Mouse (Mus musculus): ENCODE data around the gene Vmn1r181. TPM values are rescaled to one million over a fixed set of nuclear protein-coding genes. Genes with fewer than 3 reads are reported as not detected.
"Not testable (repeated sequence)": the region's sequence is repeated elsewhere in the genome, so short reads cannot be mapped to it uniquely, and the experiment has no call there.

Gene Vmn1r181
- not detected for total RNA-seq (2021)
- long read RNA-seq, experiment 1, result 0 reads
- long read RNA-seq, experiment 2, result 0 reads

- not testable (repeated sequence) for DNase-seq (ENCODE audit: low spot score in 2 of 2)
Measured at GRCm38 (mm10) chr7:23974315-23974714, at the start of gene Vmn1r181. TSS of gene Vmn1r181 (plus strand) at chr7:23974615.

GRCm38 (mm10) chr7:23926678-23927077 lies 47.7 kb upstream of the Vmn1r181 start, which contains the start of gene Vmn1r179:
TSS of gene Vmn1r179 (plus strand) at chr7:23926978.
- no peak for DNase-seq (ENCODE audit: low spot score in 2 of 2)

- DNase-seq (ENCODE audit: low spot score in 2 of 2), result no peak
Measured at GRCm38 (mm10) chr7:23950332-23950731, 24.1 kb upstream of the Vmn1r181 start, which contains the start of gene Vmn1r180. TSS of gene Vmn1r180 (plus strand) at chr7:23950632.

- DNase-seq (ENCODE audit: low spot score in 2 of 2), result peak; percentile 1 to 10
Measured at GRCm38 (mm10) chr7:23968044-23968443, 6.4 kb upstream of the Vmn1r181 start.

- no peak for DNase-seq (ENCODE audit: low spot score in 2 of 2)
Measured at GRCm38 (mm10) chr7:24001391-24001790, 27.0 kb downstream of the Vmn1r181 start, which contains the start of gene V1rd19. TSS of gene V1rd19 (plus strand) at chr7:24001691.

Other genes starting within 250 kb of the Vmn1r181 start
- not detected for gene Vmn1r174, start 222.3 kb upstream of the Vmn1r181 start, total RNA-seq (2021)
- gene Vmn1r175, start 164.0 kb upstream of the Vmn1r181 start, total RNA-seq (2021), result not detected
- not detected for gene Vmn1r176, start 137.2 kb upstream of the Vmn1r181 start, total RNA-seq (2021)
- not detected for gene Vmn1r177, start 108.2 kb upstream of the Vmn1r181 start, total RNA-seq (2021)
- not detected for gene Vmn1r178, start 82.6 kb upstream of the Vmn1r181 start, total RNA-seq (2021)
- gene Vmn1r179, start 47.6 kb upstream of the Vmn1r181 start, total RNA-seq (2021), result not detected
- not detected for gene Vmn1r180, start 24.0 kb upstream of the Vmn1r181 start, total RNA-seq (2021)
- gene V1rd19, start 27.1 kb downstream of the Vmn1r181 start, total RNA-seq (2021), result not detected
- not detected for gene Vmn1r183, start 78.6 kb downstream of the Vmn1r181 start, total RNA-seq (2021)
- gene Zfp180, start 107.3 kb downstream of the Vmn1r181 start, total RNA-seq (2021), result 10 to 100 TPM; 28.8 to 30.7 TPM
- 1 to 10 TPM; 8.4 to 8.6 TPM for gene Zfp112, start 137.7 kb downstream of the Vmn1r181 start, total RNA-seq (2021)
- gene Zfp235, start 159.6 kb downstream of the Vmn1r181 start, total RNA-seq (2021), result 10 to 100 TPM; 19.0 to 19.2 TPM
- gene Zfp114, start 200.4 kb downstream of the Vmn1r181 start, total RNA-seq (2021), result 1 to 10 TPM; 4.0 to 4.3 TPM
- 10 to 100 TPM in 1 of 2 experiments, 1 to 10 TPM in 1; 9.4 to 10.3 TPM for gene Zfp111, start 236.8 kb downstream of the Vmn1r181 start, total RNA-seq (2021)